Mouse (Mus musculus): ENCODE measurements around the gene Itgb5.
A peak's percentile ranks its signal among the peaks of the same experiment; 100 is the strongest.

Gene Itgb5

GRCm38 (mm10) chr16:33939133-33939531, 109.7 kb downstream of the Itgb5 start:
- DNase-seq (ENCODE audit: low spot score in 2 of 2), result no peak

- DNase-seq (ENCODE audit: low spot score in 2 of 2), result no peak
These were observed 110.2 kb downstream of the Itgb5 start for GRCm38 (mm10) chr16:33939636-33940035.

- no peak for DNase-seq (ENCODE audit: low spot score in 2 of 2)
These were observed 110.6 kb downstream of the Itgb5 start for GRCm38 (mm10) chr16:33940095-33940494.

GRCm38 (mm10) chr16:33941271-33941781, 111.9 kb downstream of the Itgb5 start:
- DNase-seq (ENCODE audit: low spot score in 2 of 2), result peak; percentile 53 to 54

- peak in 1 of 2 experiments; percentile 28 for DNase-seq (ENCODE audit: low spot score in 2 of 2)
These were observed 112.9 kb downstream of the Itgb5 start for GRCm38 (mm10) chr16:33942341-33942740.

- DNase-seq (ENCODE audit: low spot score in 2 of 2), result no peak
These were observed 113.9 kb downstream of the Itgb5 start for GRCm38 (mm10) chr16:33943388-33943787.

- no peak for DNase-seq (ENCODE audit: low spot score in 2 of 2)
These were observed 114.7 kb downstream of the Itgb5 start for GRCm38 (mm10) chr16:33944126-33944525.

- DNase-seq (ENCODE audit: low spot score in 2 of 2), result no peak
These were observed 115.3 kb downstream of the Itgb5 start for GRCm38 (mm10) chr16:33944772-33945171.

- DNase-seq (ENCODE audit: low spot score in 2 of 2), result no peak
These were observed 116.6 kb downstream of the Itgb5 start for GRCm38 (mm10) chr16:33946021-33946420.

GRCm38 (mm10) chr16:33947664-33948571, 118.5 kb downstream of the Itgb5 start:
- no peak for DNase-seq (ENCODE audit: low spot score in 2 of 2)

GRCm38 (mm10) chr16:33950386-33950785, 120.9 kb downstream of the Itgb5 start:
- DNase-seq (ENCODE audit: low spot score in 2 of 2), result no peak

- DNase-seq (ENCODE audit: low spot score in 2 of 2), result peak; percentile 80 to 89
These were observed 121.4 kb downstream of the Itgb5 start for GRCm38 (mm10) chr16:33950830-33951229.

- no peak for DNase-seq (ENCODE audit: low spot score in 2 of 2)
These were observed 123.5 kb downstream of the Itgb5 start for GRCm38 (mm10) chr16:33953008-33953407.

- no peak for DNase-seq (ENCODE audit: low spot score in 2 of 2)
These were observed 125.3 kb downstream of the Itgb5 start for GRCm38 (mm10) chr16:33954793-33955192.

- DNase-seq (ENCODE audit: low spot score in 2 of 2), result no peak
These were observed 134.0 kb downstream of the Itgb5 start for GRCm38 (mm10) chr16:33963509-33963908.

- DNase-seq (ENCODE audit: low spot score in 2 of 2), result no peak
These were observed 136.5 kb downstream of the Itgb5 start for GRCm38 (mm10) chr16:33965878-33966537.

- DNase-seq (ENCODE audit: low spot score in 2 of 2), result peak; percentile 82 to 83
These were observed 137.2 kb downstream of the Itgb5 start, which contains the start of gene Umps for GRCm38 (mm10) chr16:33966538-33967282. Umps (minus strand) TSS chr16:33967038.

- DNase-seq (ENCODE audit: low spot score in 2 of 2), result no peak
These were observed 137.8 kb downstream of the Itgb5 start for GRCm38 (mm10) chr16:33967283-33967640.

GRCm38 (mm10) chr16:33979855-33980254, 150.4 kb downstream of the Itgb5 start:
- DNase-seq (ENCODE audit: low spot score in 2 of 2), result no peak

- no peak for DNase-seq (ENCODE audit: low spot score in 2 of 2)
These were observed 154.2 kb downstream of the Itgb5 start for GRCm38 (mm10) chr16:33983712-33984111.

GRCm38 (mm10) chr16:33985372-33985771, 155.9 kb downstream of the Itgb5 start:
- no peak for DNase-seq (ENCODE audit: low spot score in 2 of 2)

- no peak for DNase-seq (ENCODE audit: low spot score in 2 of 2)
These were observed 157.5 kb downstream of the Itgb5 start for GRCm38 (mm10) chr16:33986993-33987392.

Measured in urinary bladder, postnatal 36 days (tissue).